Mouse (Mus musculus) forebrain, embryonic 15.5 days (tissue): ENCODE measurements around the gene Gm9573. TPM values are rescaled to one million over a fixed set of nuclear protein-coding genes. Genes with fewer than 3 reads are reported as not detected.

Experiments
- polyA plus RNA-seq: library from polyadenylated mRNA; unstranded; fragments of >200 nt; fragmentation: Nextera tagmentation; extraction: Ambion mirVana; gene quantifications from 2 replicates; pipeline ENCODE4 v1.2.1, GENCODE M21; 2015

Gm9573 gene
- polyA plus RNA-seq, 1 experiment from 2014 or later = not detected

Other genes with a start within 250 kb of the Gm9573 start
- 0.73 and 0.80 TPM in 2 replicates for gene H2-Q4, start 247.0 kb downstream of the Gm9573 start, polyA plus RNA-seq
- 0.33 and 0.53 TPM in 2 replicates for gene H2-Q6, start 201.8 kb downstream of the Gm9573 start, polyA plus RNA-seq
- 1.2 and 1.3 TPM in 2 replicates for gene H2-Q7, start 187.5 kb downstream of the Gm9573 start, polyA plus RNA-seq
- gene H2-Q10, start 156.5 kb downstream of the Gm9573 start, polyA plus RNA-seq = 0.11 and 0.83 TPM in 2 replicates
- not detected in 2 replicates for gene Pou5f1, start 120.6 kb downstream of the Gm9573 start, polyA plus RNA-seq
- 33.6 and 36.9 TPM in 2 replicates for gene Tcf19, start 109.8 kb downstream of the Gm9573 start, polyA plus RNA-seq
- gene Cchcr1, start 109.5 kb downstream of the Gm9573 start, polyA plus RNA-seq = 9.5 and 10.6 TPM in 2 replicates
- gene Psors1c2, start 93.4 kb downstream of the Gm9573 start, polyA plus RNA-seq = 1.2 and 1.5 TPM in 2 replicates
- gene Cdsn, start 74.5 kb downstream of the Gm9573 start, polyA plus RNA-seq = 0.06 and 0.11 TPM in 2 replicates
- not detected in 2 replicates for gene 2300002M23Rik, start 59.2 kb downstream of the Gm9573 start, polyA plus RNA-seq
- not detected in 2 replicates for gene Sfta2, start 25.1 kb downstream of the Gm9573 start, polyA plus RNA-seq
- not detected in 2 replicates for gene Mucl3, start 17.1 kb upstream of the Gm9573 start, polyA plus RNA-seq
- 16.2 and 18.1 TPM in 2 replicates for gene Vars2, start 41.0 kb upstream of the Gm9573 start, polyA plus RNA-seq
- gene Gtf2h4, start 47.1 kb upstream of the Gm9573 start, polyA plus RNA-seq = 36.1 and 37.8 TPM in 2 replicates
- 127 TPM in 2 replicates for gene Ddr1, start 78.0 kb upstream of the Gm9573 start, polyA plus RNA-seq
- gene Ier3, start 195.0 kb upstream of the Gm9573 start, polyA plus RNA-seq = 7.3 and 8.1 TPM in 2 replicates
- 68.3 and 75.1 TPM in 2 replicates for gene Flot1, start 196.6 kb upstream of the Gm9573 start, polyA plus RNA-seq
- gene Tubb5, start 211.7 kb upstream of the Gm9573 start, polyA plus RNA-seq = 1,924 and 1,932 TPM in 2 replicates
- gene Mdc1, start 214.9 kb upstream of the Gm9573 start, polyA plus RNA-seq = 11.7 TPM in 2 replicates
- 24.5 and 28.3 TPM in 2 replicates for gene Nrm, start 234.7 kb upstream of the Gm9573 start, polyA plus RNA-seq
- gene Ppp1r18, start 239.0 kb upstream of the Gm9573 start, polyA plus RNA-seq = 20.8 and 21.9 TPM in 2 replicates